Mouse (Mus musculus) ES-Bruce4 (cell line): ENCODE data around the gene Wwtr1.

Experiments used
- CTCF ChIP-seq: IDR thresholded peaks from one replicate; pipeline ENCODE4 v1.8.1; 2011; ENCODE audit warnings: low read depth, low read length
- POLR2A ChIP-seq: IDR thresholded peaks from one replicate; pipeline ENCODE4 v1.8.1; 2011; ENCODE audit warnings: low read length; ENCODE audit not compliant: insufficient read depth

DNA sequence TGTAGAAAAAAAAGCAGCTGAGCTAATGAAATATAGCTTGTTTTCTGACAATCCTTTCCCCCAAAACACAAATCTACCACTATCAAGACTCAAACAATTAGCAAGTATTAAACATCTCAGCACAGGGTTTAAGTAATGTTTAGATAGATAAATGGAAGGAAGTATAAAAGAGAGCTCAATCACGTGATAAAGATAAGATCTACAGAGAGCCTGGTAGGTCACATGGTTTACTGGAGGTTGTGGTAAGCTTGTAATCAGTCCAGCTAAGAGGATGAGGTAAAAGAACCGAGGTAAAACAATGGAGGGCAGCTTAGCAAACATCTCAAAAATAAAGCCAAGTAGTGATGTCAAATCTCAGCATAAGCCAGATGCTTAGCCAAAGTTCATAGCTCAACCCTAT is 35.2 kb downstream of the Wwtr1 start:
- TF ChIP-seq CTCF (no peak), POLR2A (no peak)
